Mouse (Mus musculus) spleen, adult 2 months (tissue): Measurements from ENCODE around the gene Dnm1.

Experiments
- CTCF ChIP-seq: fragments of 200-500 bp; IDR thresholded peaks from 2 replicates; pipeline ENCODE4 v1.5.1; 2011; ENCODE audit warnings: mild to moderate bottlenecking, inconsistent platforms; ENCODE audit not compliant: insufficient read depth, insufficient read length, insufficient replicate concordance; ENCODE audit errors: extremely low read depth
- POLR2A ChIP-seq: fragments of 200-500 bp; IDR thresholded peaks from 2 replicates; pipeline ENCODE4 v1.6.1; 2011; ENCODE audit warnings: low read depth, low read length, inconsistent platforms

DNA sequence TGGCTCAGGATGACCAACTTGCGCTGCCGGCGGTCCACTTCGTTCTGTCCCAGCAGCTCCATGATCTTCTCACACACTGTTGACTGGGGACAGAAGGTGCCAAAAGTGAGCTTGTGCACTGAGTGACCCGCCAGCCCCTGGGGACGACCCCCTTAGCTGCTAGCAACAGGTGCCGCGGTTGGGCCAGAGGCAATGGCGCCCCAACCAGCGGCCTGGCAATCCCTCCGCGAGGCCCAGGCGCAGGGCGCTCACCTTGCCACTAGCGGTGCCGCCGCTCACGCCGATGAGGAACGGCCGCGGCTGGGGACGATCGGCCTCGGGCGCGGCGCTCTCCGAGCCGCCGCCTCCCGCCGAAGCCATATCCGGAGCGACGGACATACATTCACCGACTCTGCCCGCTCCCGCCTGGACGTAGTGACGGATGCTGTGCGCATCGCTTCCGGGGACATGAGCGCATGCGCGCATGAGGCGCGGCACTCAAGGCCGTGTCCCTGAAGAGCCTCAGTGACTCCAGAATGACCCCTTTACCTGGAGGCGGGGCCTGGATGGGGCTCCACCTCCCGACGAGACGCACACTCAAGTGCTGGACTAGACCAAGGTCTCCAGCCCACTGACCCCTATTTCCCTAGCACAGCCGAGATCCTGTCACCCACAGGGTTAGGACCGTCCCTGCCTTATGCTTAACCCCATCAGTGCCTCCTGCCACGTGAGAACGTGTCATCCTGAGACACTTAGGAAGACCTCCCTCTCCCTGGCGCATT, 93.3 kb downstream of the Dnm1 start, which contains the start of gene Uck1:
- peak; percentile 82 for TF ChIP-seq POLR2A
- TF ChIP-seq CTCF = no peak
